Mouse (Mus musculus): Measurements from ENCODE around the gene Ptprd.

The Ptprd gene

GRCm38 (mm10) chr4:78211529-78212494 lies at the start of gene Ptprd:
Gene Ptprd, minus strand, starts transcription at chr4:78211961.
- DNase-seq: no peak

GRCm38 (mm10) chr4:78235820-78236219 lies 24.1 kb upstream of the Ptprd start:
- DNase-seq: no peak

- DNase-seq: no peak
These were observed 23.6 kb upstream of the Ptprd start for GRCm38 (mm10) chr4:78235316-78235715.

- no peak for DNase-seq
These were observed 22.9 kb upstream of the Ptprd start for GRCm38 (mm10) chr4:78234681-78235080.

DNA sequence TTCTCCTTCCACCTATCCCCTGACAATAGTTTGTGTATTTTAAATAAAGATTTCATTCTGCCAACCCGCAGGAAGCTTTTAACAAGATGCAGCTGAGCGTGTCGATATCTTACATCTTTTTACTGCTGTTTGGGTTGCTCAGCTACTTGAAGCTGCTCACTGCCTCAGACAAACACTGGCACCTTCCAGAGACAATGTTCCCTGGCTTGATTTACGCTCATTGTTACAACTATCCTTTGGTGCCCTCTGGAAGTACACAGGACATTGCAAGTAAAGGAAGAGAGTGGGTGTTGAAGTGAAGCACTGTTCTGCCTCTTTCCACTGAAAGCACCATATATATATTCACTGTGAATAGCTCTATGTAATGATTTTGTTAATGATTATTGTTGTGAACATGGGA lies 2.2 kb upstream of the Ptprd start:
- no peak for DNase-seq

- DNase-seq: no peak
These were observed 1.2 kb upstream of the Ptprd start for GRCm38 (mm10) chr4:78212941-78213340.

GRCm38 (mm10) chr4:78210878-78211528 lies 758 bp downstream of the Ptprd start:
- DNase-seq: no peak

DNA sequence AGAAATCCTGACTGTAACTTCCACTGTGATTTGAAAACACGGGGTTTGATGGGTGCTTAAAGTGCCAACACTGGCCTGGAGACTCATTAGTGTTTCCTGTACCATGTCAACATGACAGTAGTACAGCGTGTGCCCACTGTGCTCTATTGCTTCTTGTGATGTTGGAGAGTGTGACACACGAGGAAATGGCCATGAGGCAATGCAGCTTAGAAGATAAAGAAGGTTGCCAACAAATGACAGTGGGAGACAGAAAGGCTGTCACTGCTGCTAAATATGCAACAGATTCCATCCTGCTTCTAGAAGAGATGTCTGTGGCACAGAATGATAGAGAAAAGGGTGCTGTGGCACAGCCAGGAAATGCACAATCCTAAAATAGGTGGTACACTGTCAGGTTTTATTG lies 6.7 kb downstream of the Ptprd start:
- no peak for DNase-seq

DNA sequence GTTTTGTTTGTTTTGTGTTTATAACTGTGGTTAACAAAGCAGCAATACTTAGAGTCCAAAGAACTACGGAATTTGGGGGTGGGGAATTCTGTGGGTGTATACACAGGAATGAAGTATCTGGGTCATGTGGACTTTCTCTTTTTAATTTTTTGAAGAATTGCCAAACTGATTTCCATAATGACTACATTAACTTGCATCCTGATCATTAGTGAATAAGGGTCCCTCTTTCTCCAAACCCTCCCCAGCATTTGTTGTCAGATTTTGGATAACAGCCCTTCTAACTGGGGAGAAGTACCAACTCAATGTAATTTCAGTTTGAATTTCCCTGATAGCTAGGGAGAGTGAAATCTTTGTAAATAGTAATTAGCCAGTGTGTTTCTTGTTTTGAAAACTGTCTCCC lies 43.3 kb downstream of the Ptprd start:
- DNase-seq: no peak

DNA sequence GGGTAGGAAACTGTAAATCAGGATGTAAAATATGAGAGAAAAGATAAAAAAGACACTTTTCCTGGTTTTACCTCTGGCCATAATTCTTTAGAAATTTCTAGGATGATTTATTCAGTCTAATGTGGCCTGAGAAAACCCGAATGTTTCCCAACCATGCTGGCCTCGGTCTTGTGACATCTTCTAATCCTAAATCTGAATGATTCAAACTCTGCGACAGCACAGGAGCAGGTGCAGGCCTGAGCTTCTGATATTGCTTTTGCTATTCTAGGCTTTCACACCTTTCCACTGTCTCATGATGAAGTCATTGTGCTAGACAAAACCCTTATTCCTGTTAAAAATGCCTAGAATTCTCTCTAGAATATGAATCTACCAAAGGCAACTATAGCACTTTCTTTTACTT lies 51.3 kb downstream of the Ptprd start:
- no peak for DNase-seq

DNA sequence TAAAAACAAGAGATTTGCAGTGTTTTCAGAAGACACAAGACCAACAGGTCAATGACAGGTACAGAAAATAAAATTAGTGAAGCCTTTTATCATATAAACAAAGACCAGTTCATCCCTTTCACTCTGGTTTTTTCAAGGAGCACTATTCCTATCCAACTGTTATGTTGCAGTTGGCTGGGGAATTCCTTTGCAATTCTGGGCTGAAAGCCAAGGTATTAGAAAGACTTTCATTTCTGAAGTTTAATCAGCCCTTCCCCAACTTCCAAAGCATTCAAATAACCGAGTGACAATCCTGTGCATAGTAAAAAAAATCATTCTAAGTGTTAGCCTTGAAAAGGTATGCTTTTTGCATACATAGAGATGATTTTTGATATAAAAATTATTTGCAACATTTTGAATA lies 61.2 kb downstream of the Ptprd start:
- DNase-seq: no peak

DNA sequence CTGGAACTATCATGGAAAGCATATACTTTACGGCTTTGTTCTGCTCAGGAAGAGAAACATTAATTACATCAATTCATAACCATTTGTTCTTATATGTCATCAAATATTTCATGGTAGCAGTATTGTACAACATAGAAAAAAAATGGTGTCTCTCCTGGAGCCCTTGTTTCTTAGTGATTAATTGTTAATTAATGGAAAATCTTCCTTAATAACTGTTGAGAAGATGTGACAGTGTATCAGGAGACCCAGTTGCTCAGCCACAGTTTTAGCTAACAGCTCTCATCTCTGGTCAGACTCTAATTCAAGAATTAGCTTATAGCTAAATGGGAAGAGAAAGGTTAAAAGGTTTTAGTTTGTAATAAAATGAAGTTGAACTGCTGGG lies 69.0 kb downstream of the Ptprd start:
- no peak for DNase-seq

- no peak for DNase-seq
These were observed 69.5 kb downstream of the Ptprd start for GRCm38 (mm10) chr4:78142088-78142766.

DNA sequence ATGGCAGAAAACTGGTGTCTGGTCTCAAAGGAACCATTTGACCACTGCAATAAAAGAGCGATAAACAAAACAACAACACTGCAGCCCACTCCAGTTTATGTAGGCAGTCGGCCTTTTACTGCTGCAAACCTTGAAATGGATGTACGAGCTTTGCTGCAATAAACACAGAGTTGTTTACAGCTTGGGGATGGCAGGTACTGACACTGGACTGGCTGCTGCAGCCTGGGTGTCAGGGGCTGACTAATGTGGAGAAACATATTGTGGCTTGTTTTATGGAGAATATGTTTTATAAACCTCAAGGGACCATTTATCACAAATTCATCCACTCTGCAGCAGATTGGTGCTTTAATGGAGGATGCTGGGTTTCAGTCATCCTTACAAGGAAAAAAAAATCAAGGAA lies 100.9 kb downstream of the Ptprd start:
- DNase-seq: no peak

GRCm38 (mm10) chr4:78097526-78097925 lies 114.2 kb downstream of the Ptprd start:
- no peak for DNase-seq

DNA sequence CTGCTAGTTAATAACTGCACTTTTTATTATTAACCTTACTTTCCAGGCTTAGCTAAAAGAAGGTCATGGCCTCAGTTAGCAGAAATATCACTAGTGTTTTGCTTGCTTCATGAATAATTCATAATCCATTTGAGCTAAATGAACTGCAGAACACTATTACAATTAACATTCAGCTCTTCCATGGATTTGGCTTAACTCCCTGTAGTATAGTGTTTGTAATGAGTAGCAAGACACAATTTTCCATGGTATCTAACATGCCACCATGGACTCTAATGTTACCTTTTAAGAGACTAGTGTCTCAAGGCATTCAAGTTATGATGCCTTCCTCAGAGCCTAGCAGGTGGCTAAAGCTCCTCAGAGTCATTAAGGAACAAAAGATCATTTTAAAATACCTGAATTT lies 129.0 kb downstream of the Ptprd start:
- no peak for DNase-seq

GRCm38 (mm10) chr4:78077499-78077898 lies 134.3 kb downstream of the Ptprd start:
- DNase-seq: no peak

DNA sequence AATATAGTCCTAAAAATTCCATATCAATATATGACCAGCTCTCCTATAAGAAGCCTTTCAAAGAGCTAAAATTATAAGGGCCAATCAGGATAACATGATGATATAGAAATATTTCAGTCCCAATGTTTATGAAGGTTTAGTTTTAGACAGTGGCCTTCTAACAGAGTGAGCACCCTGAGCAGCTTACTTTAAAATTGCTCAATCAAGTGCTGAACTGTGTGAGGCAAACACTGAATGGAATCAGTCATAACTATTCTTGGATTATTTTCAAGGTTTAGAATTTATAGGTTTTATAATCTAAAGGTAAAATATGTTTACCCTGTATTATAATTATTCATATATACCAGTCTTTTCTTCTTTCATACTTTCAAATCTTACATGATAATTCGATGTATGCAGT lies 134.7 kb downstream of the Ptprd start:
- no peak for DNase-seq

- DNase-seq: no peak
These were observed 173.4 kb downstream of the Ptprd start for GRCm38 (mm10) chr4:78038401-78038800.

DNA sequence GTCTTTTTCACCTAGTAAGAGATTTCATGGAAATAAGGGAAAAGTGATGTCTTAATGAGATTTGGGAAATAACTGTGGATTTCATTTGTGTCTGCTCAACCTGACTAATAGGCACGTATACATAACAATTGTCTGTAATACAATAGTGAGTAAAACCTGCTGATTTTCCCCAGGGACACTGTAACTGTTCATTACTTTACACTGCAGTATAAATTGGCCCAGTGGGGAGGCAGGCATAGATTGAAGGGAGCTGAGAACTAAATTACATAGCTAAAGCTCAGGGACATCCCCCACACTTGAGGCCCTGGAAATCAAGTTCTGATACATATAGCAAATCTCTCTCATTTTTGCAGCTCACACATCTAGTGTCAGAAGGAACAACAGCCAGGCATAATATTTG lies 209.7 kb downstream of the Ptprd start:
- DNase-seq: no peak

DNA sequence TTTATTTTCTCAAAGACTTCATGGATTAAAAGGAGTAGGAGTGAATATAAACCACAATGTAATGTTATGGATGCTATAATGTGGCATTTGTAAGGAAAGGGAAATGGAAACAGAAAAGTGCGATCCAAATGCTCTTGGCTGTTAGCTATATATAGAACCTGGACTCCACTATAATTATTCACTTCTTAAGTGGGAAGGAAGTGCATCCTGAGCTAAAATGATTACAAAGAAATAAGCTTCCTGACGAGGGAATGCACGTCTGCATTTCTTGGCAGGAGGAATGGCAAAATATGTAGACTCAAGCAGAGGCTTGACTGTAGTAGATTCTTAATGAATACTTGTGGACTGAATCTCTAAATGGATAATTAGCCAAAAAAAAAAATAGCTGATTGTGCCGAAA lies 219.1 kb downstream of the Ptprd start:
- no peak for DNase-seq

- no peak for DNase-seq
These were observed 229.7 kb downstream of the Ptprd start for GRCm38 (mm10) chr4:77982094-77982493.

DNA sequence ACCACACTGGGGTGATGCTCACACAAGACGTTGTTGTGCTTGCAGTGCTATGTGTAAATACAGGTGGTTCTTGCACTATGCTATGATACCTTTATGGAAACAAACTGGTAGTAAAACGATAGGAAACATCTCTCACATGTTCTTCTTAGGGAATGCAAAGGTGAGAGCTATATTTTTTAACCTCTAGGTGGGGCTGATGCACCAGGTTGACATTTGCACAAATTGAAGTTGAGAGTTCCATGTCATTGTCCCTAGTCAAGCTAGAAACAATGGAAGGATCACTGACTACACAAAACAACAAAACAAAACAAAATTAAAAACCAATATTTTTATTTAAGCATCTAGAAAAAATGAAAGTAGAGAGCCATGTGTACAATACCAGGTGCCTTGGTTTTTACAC lies 250.1 kb downstream of the Ptprd start:
- no peak for DNase-seq

GRCm38 (mm10) chr4:77889489-77889888 lies 322.3 kb downstream of the Ptprd start:
- DNase-seq: no peak

Measured in kidney, adult 11 months (tissue).